Mouse (Mus musculus) c-Kit-positive CD71-negative TER-119-negative erythroid progenitor cells, embryonic 14.5 days (primary cell): ENCODE results near the gene Spin1.
"Not testable (repeated sequence)": the region's sequence is repeated elsewhere in the genome, so short reads cannot be mapped to it uniquely, and the experiment has no call there.

Source experiments
- DNase-seq: peaks from one replicate; pipeline ENCODE4 v3.0.0-alpha.2; 2013; ENCODE audit warnings: low read depth

Spin1 gene

GRCm38 (mm10) chr13:51095196-51095715 is 5.4 kb upstream of the Spin1 start:
- DNase-seq: no peak

GRCm38 (mm10) chr13:51096644-51097043 is 4.0 kb upstream of the Spin1 start:
- DNase-seq: no peak

GRCm38 (mm10) chr13:51099560-51100232 is 984 bp upstream of the Spin1 start:
- no peak for DNase-seq

GRCm38 (mm10) chr13:51101016-51101776 is 516 bp downstream of the Spin1 start:
- DNase-seq: no peak

GRCm38 (mm10) chr13:51101777-51102132 is 1.1 kb downstream of the Spin1 start:
- no peak for DNase-seq

- DNase-seq: no peak
Observed at GRCm38 (mm10) chr13:51103111-51103725, 2.5 kb downstream of the Spin1 start.

- DNase-seq: no peak
Observed at GRCm38 (mm10) chr13:51103861-51104650, 3.4 kb downstream of the Spin1 start.

- DNase-seq: no peak
Observed at GRCm38 (mm10) chr13:51105861-51106655, 5.4 kb downstream of the Spin1 start.

GRCm38 (mm10) chr13:51106816-51107215 is 6.1 kb downstream of the Spin1 start:
- DNase-seq: no peak

- no peak for DNase-seq
Observed at GRCm38 (mm10) chr13:51109517-51109916, 8.8 kb downstream of the Spin1 start.

GRCm38 (mm10) chr13:51114398-51114797 is 13.7 kb downstream of the Spin1 start:
- not testable (repeated sequence) for DNase-seq

GRCm38 (mm10) chr13:51115762-51116161 is 15.1 kb downstream of the Spin1 start:
- DNase-seq: no peak

- no peak for DNase-seq
Observed at GRCm38 (mm10) chr13:51120734-51121133, 20.1 kb downstream of the Spin1 start.

- DNase-seq: no peak
Observed at GRCm38 (mm10) chr13:51121966-51122365, 21.3 kb downstream of the Spin1 start.

GRCm38 (mm10) chr13:51122771-51123170 is 22.1 kb downstream of the Spin1 start:
- DNase-seq: no peak

GRCm38 (mm10) chr13:51125357-51125756 is 24.7 kb downstream of the Spin1 start:
- DNase-seq: no peak

- DNase-seq: no peak
Observed at GRCm38 (mm10) chr13:51127906-51128305, 27.2 kb downstream of the Spin1 start.

- no peak for DNase-seq
Observed at GRCm38 (mm10) chr13:51128417-51128816, 27.7 kb downstream of the Spin1 start.

- no peak for DNase-seq
Observed at GRCm38 (mm10) chr13:51131179-51131578, 30.5 kb downstream of the Spin1 start.

GRCm38 (mm10) chr13:51136315-51136714 is 35.6 kb downstream of the Spin1 start:
- no peak for DNase-seq

GRCm38 (mm10) chr13:51136996-51137701 is 36.5 kb downstream of the Spin1 start:
- DNase-seq: no peak
